Mouse (Mus musculus): ENCODE data around the gene Ppm1h. TPM values are rescaled to one million over a fixed set of nuclear protein-coding genes. Genes with fewer than 3 reads are reported as not detected.

Ppm1h gene
- polyA plus RNA-seq, 1 experiment from 2014 or later = 8.1 TPM

DNA sequence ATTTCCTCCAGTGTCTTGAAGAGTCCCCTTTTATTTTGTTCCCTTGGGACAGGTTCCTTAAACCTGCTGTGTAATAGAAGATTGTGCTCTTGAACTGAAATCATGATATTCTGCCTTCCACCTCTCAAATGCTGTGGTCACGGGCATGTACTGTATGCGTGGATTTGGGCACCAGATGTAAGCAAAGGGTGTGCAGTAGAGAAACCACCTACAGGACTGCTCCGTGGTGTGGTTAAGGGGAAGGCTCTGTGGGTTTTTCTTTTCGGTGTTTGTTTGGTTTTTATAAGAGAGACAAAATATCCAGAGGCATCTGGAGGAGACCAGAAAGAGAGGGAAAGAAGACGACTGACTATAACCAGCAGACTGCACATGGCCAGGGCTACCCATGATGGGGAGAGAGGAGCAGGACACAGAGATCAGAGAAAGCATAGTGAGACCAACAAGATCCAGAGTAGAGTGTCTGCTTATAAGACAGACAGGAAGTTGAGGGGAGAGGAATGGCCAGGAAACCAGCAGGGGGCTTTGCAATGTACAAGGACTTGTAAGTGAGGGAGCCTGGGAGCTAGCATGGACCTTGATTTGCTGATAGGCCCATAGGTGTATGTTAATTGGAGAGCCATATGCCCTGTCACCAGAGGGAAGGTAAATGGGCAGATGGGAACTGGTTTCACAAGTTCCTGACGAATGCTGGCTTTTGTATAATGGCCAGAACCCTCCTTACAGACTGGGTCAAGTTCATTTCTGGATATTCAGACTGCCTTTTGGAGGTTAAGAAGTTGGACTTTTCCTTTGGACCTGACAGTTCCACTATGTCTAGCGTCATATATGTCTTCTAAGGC is 82.1 kb downstream of the Ppm1h start:
- WGBS = 82% methylated on average over 7 of the region's 7 CpGs
- no peak overlapping the region for H3K9ac ChIP-seq (replicated peaks)
- no peak for ATAC-seq (ENCODE audit: low FRiP score, low read depth)

DNA sequence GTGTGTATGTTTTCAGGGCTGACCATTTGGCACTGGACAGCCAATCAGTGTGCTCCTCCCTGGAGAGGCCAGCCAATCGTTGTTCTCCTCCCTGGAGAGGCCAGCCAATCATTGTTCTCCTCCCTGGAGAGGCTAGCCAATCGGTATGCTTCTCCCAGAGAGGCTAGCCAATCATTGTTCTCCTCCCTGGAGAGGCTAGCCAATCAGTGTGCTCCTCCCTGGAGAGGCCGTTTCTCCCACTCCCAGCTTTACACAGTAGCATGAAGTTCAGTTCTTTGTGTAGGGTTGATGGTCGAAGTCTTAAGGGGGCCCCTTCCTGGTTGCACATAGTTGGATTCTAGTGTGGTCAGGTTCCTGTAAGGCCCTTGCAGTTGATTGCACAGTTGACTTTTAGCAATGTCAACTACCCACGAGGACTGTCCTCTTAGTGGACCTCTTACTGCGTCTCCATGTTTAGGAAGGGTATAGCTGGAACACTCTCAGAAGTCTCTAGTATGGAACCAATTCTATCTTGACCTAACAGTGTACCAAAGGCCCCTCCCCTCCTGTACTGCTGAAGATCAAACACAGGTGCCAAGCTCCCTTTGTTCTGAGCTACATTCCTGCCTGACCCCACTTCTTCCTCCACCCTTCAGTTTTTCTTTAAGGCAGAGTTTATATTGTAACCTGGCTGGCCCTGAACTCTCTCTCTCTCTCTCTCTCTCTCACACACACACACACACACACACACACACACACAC is 84.4 kb downstream of the Ppm1h start:
- no peak for ATAC-seq (ENCODE audit: low FRiP score, low read depth)
- Histone ChIP-seq H3K9ac (replicated peaks) (no peak overlapping the region), H3K4me3 (no peak overlapping the region), H3K36me3 (no peaks in the 10 kb centered on the region), H3K27me3 (no peaks in the 10 kb centered on the region; the same call in 1 of the 2 replicates), H3K27ac (replicated peaks) (no peak overlapping the region), H3K4me1 (no peaks in the 10 kb centered on the region; the same call in 1 of the 2 replicates), H3K4me2 (replicated peaks) (no peak overlapping the region), H3K9me3 (no peaks in the 10 kb centered on the region)
- WGBS = 92% methylated on average over 6 of the region's 6 CpGs

More for the DNA sequence above, 82.1 kb downstream of the Ppm1h start:
- peaks cover 3% of the 10 kb centered on the region; the same call in 1 of the 2 replicates for H3K4me1 ChIP-seq
- no peaks in the 10 kb centered on the region; the same call in 1 of the 2 replicates for H3K27me3 ChIP-seq
- no peaks in the 10 kb centered on the region for H3K36me3 ChIP-seq
- H3K9me3 ChIP-seq = no peaks in the 10 kb centered on the region
- H3K4me3 ChIP-seq = no peak overlapping the region
- H3K4me2 ChIP-seq (replicated peaks) = no peak overlapping the region
- H3K27ac ChIP-seq (replicated peaks) = no peak overlapping the region

DNA sequence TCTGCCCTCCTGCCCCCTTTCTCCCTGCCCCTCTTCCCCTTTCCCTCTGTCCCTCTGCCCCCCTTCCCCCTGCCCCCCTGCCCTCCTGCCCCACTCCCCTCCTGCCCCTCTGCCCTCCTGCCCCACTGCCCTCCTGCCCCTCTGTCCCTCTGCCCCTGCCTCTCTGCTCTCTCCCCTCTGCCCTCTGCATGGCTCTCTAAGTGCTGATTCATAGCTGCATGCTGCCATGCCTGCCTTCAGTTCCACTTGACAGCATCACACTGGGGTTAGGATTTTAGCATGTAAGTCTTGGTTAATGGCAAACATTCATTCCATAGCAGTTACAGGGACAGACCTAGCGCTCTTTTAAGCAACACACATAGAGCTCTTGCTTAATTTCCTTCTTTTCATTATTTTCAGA is 85.0 kb downstream of the Ppm1h start:
- WGBS = 78% methylated on average over 1 of the region's 1 CpGs
- no peak overlapping the region for H3K27ac ChIP-seq (replicated peaks)

DNA sequence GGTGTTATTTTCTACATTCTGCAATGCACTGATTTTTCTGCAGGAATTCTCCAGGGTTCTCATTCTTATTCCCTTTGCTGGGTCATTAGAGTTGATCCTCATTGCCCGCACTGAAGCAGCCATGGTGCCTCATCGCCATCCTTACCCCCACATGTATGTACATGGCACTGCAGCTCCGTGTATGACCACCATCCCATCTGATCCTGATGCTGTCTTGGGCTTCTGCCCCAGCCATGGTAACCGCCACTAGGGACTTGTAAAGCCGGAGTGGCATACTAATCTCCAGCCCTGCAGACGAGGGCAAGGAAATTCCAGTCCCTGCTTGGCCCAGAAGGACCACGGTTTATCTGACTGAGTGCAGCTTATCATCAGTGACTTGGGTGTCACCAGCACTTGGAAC is 86.1 kb downstream of the Ppm1h start:
- ATAC-seq (ENCODE audit: low FRiP score, low read depth) = 0 out of 2 replicates have a peak, but pooled peaks have one; percentile 52

More for the DNA sequence above, 85.0 kb downstream of the Ppm1h start:
- Histone ChIP-seq H3K36me3 (no peaks in the 10 kb centered on the region), H3K27me3 (no peaks in the 10 kb centered on the region; the same call in 1 of the 2 replicates), H3K4me1 (no peaks in the 10 kb centered on the region; the same call in 1 of the 2 replicates), H3K9ac (replicated peaks) (no peak overlapping the region), H3K9me3 (no peaks in the 10 kb centered on the region), H3K4me2 (replicated peaks) (no peak overlapping the region), H3K4me3 (no peak overlapping the region)
- ATAC-seq (ENCODE audit: low FRiP score, low read depth) = no peak

DNA sequence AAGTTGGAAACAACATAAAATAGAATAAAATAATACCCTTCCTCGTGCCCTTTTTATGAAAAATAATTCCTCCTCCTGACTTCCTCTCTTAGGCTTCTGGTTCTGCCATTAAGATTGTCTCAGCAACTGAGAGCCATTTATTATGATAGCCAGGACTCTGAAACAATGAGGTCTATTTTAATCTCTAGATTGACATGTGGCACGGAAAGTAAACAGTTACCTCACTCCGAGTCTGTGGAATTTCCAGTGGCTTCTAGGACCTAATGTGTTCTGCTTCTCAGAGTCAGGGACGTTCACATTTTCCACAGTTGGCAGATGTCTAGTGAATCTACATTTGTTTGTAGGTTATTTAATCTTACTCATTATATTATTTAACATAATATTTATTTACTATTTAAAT is 87.0 kb downstream of the Ppm1h start:
- Histone ChIP-seq H3K9me3 (no peaks in the 10 kb centered on the region), H3K27me3 (no peaks in the 10 kb centered on the region; the same call in 1 of the 2 replicates), H3K27ac (replicated peaks) (no peak overlapping the region), H3K36me3 (no peaks in the 10 kb centered on the region), H3K9ac (replicated peaks) (no peak overlapping the region), H3K4me1 (no peaks in the 10 kb centered on the region; the same call in 1 of the 2 replicates), H3K4me2 (replicated peaks) (no peak overlapping the region), H3K4me3 (no peak overlapping the region)
- WGBS = 61% methylated on average over 4 of the region's 4 CpGs
- no peak for ATAC-seq (ENCODE audit: low FRiP score, low read depth)

More for the DNA sequence above, 86.1 kb downstream of the Ppm1h start:
- no peak overlapping the region for H3K9ac ChIP-seq (replicated peaks)
- H3K4me1 ChIP-seq = no peaks in the 10 kb centered on the region; the same call in 1 of the 2 replicates
- H3K27ac ChIP-seq (replicated peaks) = no peak overlapping the region
- no peaks in the 10 kb centered on the region for H3K9me3 ChIP-seq
- no peak overlapping the region for H3K4me2 ChIP-seq (replicated peaks)
- no peak overlapping the region for H3K4me3 ChIP-seq
- H3K27me3 ChIP-seq = no peaks in the 10 kb centered on the region; the same call in 1 of the 2 replicates
- 55% methylated on average over 7 of the region's 7 CpGs for WGBS
- H3K36me3 ChIP-seq = no peaks in the 10 kb centered on the region

DNA sequence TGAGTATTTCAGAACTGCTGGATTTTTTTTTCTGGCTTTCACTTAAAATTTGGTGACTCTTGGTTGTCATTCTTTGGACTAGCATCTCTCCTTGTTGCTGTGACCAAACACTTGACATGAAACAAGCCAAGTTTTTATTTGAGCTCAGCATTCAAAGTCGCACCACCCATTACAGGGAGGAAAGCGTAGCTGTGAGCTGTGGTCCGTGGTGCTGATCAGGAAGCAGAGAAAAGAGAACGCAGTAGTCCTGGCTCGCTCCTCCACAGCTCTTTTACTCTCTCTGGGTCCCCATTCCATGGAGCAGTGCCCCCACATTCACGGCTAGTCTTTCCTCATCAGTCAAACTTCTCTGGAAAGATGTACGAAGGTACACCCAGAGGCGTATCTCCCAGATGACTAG is 87.4 kb downstream of the Ppm1h start:
- no peak overlapping the region for H3K4me2 ChIP-seq (replicated peaks)
- H3K27ac ChIP-seq (replicated peaks) = no peak overlapping the region
- WGBS = 63% methylated on average over 8 of the region's 8 CpGs
- no peaks in the 10 kb centered on the region for H3K36me3 ChIP-seq
- no peak for ATAC-seq (ENCODE audit: low FRiP score, low read depth)
- H3K9me3 ChIP-seq = no peaks in the 10 kb centered on the region
- H3K4me3 ChIP-seq = no peak overlapping the region
- no peaks in the 10 kb centered on the region; the same call in 1 of the 2 replicates for H3K4me1 ChIP-seq
- H3K9ac ChIP-seq (replicated peaks) = no peak overlapping the region
- no peaks in the 10 kb centered on the region; the same call in 1 of the 2 replicates for H3K27me3 ChIP-seq

DNA sequence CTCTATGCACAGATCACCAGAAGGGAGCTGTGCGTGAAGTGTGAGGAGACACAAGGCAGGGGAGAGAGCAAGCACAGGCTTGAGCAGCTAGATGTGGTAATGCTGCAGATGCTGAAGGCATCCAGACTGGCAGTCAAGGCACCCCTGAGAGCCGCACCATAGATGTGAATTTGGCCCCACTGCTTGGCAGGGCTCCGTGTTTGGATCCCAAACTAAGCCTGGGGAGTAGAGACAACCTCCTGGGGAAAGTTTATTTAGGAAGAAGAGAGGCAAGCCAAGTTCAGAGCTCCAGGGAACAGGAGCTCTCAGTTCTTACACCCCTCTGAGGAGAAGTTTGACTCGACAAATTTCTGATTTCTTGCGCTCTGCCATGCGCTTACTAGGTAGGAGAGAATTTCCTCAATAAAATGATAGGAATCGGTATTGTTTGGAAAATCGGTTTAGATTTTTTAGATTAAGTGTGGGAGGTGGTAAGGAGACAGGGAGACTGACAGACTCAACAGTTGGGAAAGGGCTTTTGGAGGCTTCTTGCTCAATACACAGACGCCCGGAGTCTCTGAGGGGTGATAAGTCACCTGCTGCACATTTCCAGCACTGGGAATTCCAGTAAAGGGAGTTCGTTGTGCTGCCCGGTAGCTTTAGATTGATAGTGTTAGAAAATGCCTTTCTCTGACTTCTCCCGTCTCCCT is 89.8 kb downstream of the Ppm1h start:
- Histone ChIP-seq H3K27me3 (no peaks in the 10 kb centered on the region), H3K4me2 (replicated peaks) (no peak overlapping the region), H3K9ac (replicated peaks) (no peak overlapping the region), H3K9me3 (no peaks in the 10 kb centered on the region), H3K4me3 (no peak overlapping the region), H3K36me3 (no peaks in the 10 kb centered on the region), H3K4me1 (no peaks in the 10 kb centered on the region; the same call in 1 of the 2 replicates), H3K27ac (replicated peaks) (no peak overlapping the region)
- no peak for ATAC-seq (ENCODE audit: low FRiP score, low read depth)
- WGBS = 80% methylated on average over 13 of the region's 13 CpGs

DNA sequence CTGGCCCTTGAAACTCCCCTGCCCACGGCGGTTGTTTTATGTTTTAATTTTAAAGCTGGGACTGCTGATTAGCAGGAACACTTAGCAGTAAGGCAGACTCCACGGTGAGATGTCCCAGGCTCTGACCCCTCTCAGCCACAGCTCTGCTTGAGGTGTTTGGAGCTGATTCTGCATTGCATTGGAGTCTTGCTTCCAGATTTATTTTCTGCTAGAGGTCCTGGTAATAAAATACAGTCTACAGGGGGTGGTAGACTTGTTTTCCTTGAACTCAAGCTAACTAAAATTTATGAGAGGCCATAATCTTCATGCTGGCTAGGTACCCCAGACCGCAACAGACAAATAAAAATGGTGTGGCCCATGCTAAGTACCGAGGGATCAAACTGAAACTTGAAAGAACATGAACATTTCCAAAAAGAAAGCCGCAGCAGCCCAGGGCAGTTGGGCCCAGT is 90.4 kb downstream of the Ppm1h start:
- ATAC-seq (ENCODE audit: low FRiP score, low read depth) = no peak
- no peaks in the 10 kb centered on the region; the same call in 1 of the 2 replicates for H3K4me1 ChIP-seq
- H3K27ac ChIP-seq (replicated peaks) = no peak overlapping the region
- no peak overlapping the region for H3K4me3 ChIP-seq
- WGBS = 81% methylated on average over 6 of the region's 6 CpGs
- H3K9me3 ChIP-seq = no peaks in the 10 kb centered on the region
- H3K9ac ChIP-seq (replicated peaks) = no peak overlapping the region
- H3K4me2 ChIP-seq (replicated peaks) = no peak overlapping the region
- no peaks in the 10 kb centered on the region for H3K27me3 ChIP-seq
- no peaks in the 10 kb centered on the region for H3K36me3 ChIP-seq

DNA sequence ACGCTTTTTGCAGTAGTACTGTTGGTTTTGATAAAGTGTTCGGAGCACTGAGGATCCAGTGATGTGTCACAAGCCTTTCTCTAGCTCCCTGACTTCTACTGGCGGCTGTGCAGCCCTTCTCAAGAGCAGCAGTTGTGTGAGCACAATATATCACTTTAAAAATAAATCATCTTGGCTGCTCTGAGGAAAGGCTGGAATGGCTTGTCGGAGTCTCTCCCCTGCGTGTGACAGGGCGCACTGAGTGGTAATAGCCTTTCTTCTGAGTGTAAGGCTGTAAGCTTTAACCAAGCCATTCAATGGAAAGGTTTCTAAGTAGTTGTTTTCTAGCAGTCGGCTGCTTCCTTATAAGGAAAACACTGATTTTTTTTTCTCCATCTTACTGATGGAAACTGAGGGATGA is 91.8 kb downstream of the Ppm1h start:
- H3K27ac ChIP-seq (replicated peaks) = no peak overlapping the region
- H3K27me3 ChIP-seq = no peaks in the 10 kb centered on the region
- no peak overlapping the region for H3K4me2 ChIP-seq (replicated peaks)
- no peaks in the 10 kb centered on the region for H3K4me1 ChIP-seq
- no peak for ATAC-seq (ENCODE audit: low FRiP score, low read depth)
- no peaks in the 10 kb centered on the region for H3K36me3 ChIP-seq
- no peak overlapping the region for H3K9ac ChIP-seq (replicated peaks)
- 73% methylated on average over 7 of the region's 7 CpGs for WGBS
- H3K4me3 ChIP-seq = no peak overlapping the region
- no peaks in the 10 kb centered on the region for H3K9me3 ChIP-seq

DNA sequence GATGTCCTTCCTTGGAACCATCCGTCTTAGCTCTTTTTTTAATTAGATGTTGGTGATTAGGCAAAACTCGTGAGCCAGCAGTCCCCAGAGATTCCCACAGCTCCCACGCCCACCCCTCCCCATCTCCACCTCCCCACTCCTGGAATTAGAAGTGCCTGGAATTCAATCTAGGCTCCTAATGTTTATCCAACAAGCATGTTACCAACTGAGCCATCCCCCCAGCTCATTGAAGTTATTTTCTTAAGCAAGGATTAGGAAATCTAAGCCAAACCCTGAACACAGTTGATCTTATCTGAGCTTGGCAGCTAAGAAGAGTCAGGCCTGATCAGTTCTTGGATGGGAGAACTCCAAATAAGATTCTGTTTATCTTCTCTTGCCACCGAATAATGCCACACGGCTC is 92.4 kb downstream of the Ppm1h start:
- Histone ChIP-seq H3K27ac (replicated peaks) (no peak overlapping the region), H3K4me1 (no peaks in the 10 kb centered on the region), H3K4me3 (no peak overlapping the region), H3K4me2 (replicated peaks) (no peak overlapping the region), H3K9me3 (no peaks in the 10 kb centered on the region), H3K27me3 (no peaks in the 10 kb centered on the region), H3K36me3 (no peaks in the 10 kb centered on the region), H3K9ac (replicated peaks) (no peak overlapping the region)
- 53% methylated on average over 5 of the region's 5 CpGs for WGBS
- no peak for ATAC-seq (ENCODE audit: low FRiP score, low read depth)

DNA sequence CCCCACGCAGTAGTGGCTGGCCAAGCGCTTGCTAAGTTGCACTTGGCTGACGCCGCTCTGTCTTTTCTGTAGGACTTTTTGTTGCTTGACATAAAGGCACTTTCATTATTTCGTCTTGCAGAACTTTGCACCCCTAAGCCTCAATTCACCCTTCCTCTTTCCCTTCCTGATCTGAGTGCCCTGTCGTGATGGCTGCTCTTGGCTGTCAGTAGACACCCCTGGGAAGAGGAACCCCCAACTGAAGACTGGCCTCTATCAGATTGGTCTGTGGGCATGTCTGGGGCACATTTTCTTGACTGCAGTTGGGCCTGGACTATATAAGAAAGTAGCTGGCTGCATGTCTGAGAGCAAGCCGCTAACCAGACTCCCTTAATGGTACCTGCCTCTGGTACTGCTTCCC is 95.6 kb downstream of the Ppm1h start:
- Histone ChIP-seq H3K27ac (replicated peaks) (no peak overlapping the region), H3K4me2 (replicated peaks) (no peak overlapping the region), H3K4me1 (peaks cover under 1% of the 10 kb centered on the region; the same call in 1 of the 2 replicates), H3K9ac (replicated peaks) (no peak overlapping the region), H3K27me3 (no peaks in the 10 kb centered on the region), H3K9me3 (no peaks in the 10 kb centered on the region), H3K36me3 (no peaks in the 10 kb centered on the region), H3K4me3 (no peak overlapping the region)
- WGBS = 85% methylated on average over 7 of the region's 7 CpGs
- no peak for ATAC-seq (ENCODE audit: low FRiP score, low read depth)

Measured in midbrain, embryonic 12.5 days (tissue).